Mouse (Mus musculus): ENCODE data around the gene Slc18a3.

- TF ChIP-seq POLR2A (IDR thresholded peaks at IDR 0.05; ENCODE audit: insufficient read depth, low read depth, low read length) (no peak), CTCF (IDR thresholded peaks at IDR 0.05; ENCODE audit: insufficient read depth, low read depth, low read length) (no peak)
These were observed 44.9 kb upstream of the Slc18a3 start for GRCm38 (mm10) chr14:32509443-32509961.
